Mouse (Mus musculus) CH12.LX (cell line): ENCODE measurements around the gene Arl5c.

Experiments used
- CHD1 ChIP-seq: IDR thresholded peaks from 2 replicates; pipeline ENCODE4 v1.6.1; 2012; ENCODE audit warnings: low read depth, low read length, improper control_type of control experiment, inconsistent platforms
- CHD2 ChIP-seq: IDR thresholded peaks from 2 replicates; pipeline ENCODE4 v1.6.1; 2011; ENCODE audit warnings: low read length, improper control_type of control experiment
- CTCF ChIP-seq, 2 experiments: IDR thresholded peaks in 1 of 2; conservative IDR thresholded peaks in 1 of 2; 2 replicates each; pipeline ENCODE4 v1.5.1; 2011 to 2012; ENCODE audit warnings: low read depth in 2 of 2, low read length in 2 of 2, improper control_type of control experiment in 1 of 2, inconsistent platforms in 1 of 2, mild to moderate bottlenecking in 1 of 2, moderate library complexity in 1 of 2
- MXI1 ChIP-seq: IDR thresholded peaks from 2 replicates; pipeline ENCODE4 v1.6.1; 2011; ENCODE audit warnings: mild to moderate bottlenecking, low read depth, low read length, improper control_type of control experiment
- POLR2A ChIP-seq: IDR thresholded peaks from 2 replicates; pipeline ENCODE4 v1.6.1; 2011; ENCODE audit warnings: low read depth, mild to moderate bottlenecking, improper control_type of control experiment, low read length
- POLR2AphosphoS2 ChIP-seq: IDR thresholded peaks from 2 replicates; pipeline ENCODE4 v1.6.1; 2011; ENCODE audit warnings: low read depth, low read length, improper control_type of control experiment

GRCm38 (mm10) chr11:97983506-97983905, 12.5 kb downstream of the Arl5c start:
- TF ChIP-seq CHD1 = no peak
- TF ChIP-seq CHD2 = no peak
- TF ChIP-seq CTCF (conservative IDR thresholded peaks at IDR 0.05 in 1 of 2, IDR thresholded peaks at IDR 0.05 in 1 of 2; ENCODE audit: low read depth in 2 of 2, low read length in 2 of 2) = no peak
- no peak for TF ChIP-seq POLR2A
- TF ChIP-seq MXI1 = no peak
- no peak for TF ChIP-seq POLR2AphosphoS2
